Mouse (Mus musculus) hindbrain, embryonic 12.5 days (tissue): Measurements from ENCODE around the gene Usp9x. TPM values are rescaled to one million over a fixed set of nuclear protein-coding genes. Genes with fewer than 3 reads are reported as not detected.

Source experiments
- ATAC-seq: fragments of 200-750 bp; cut with Nextera tagmentation; 2 replicates; pipeline ENCODE4 v1.8.0; 2017; ENCODE audit warnings: moderate TSS enrichment; ENCODE audit not compliant: low FRiP score
- H3K27ac ChIP-seq: fragments of 300-500 bp; sonication (generic); 2 replicates; pipeline ENCODE4 v1.5.1; 2016; ENCODE audit warnings: mild to moderate bottlenecking
- H3K27me3 ChIP-seq: fragments of 300-500 bp; sonication (generic); 2 replicates; pipeline ENCODE4 v1.6.1; 2016; ENCODE audit warnings: mild to moderate bottlenecking
- H3K36me3 ChIP-seq: fragments of 300-500 bp; sonication (generic); 2 replicates; pipeline ENCODE4 v1.6.1; 2016; ENCODE audit warnings: mild to moderate bottlenecking
- H3K4me1 ChIP-seq: fragments of 300-500 bp; sonication (generic); 2 replicates; pipeline ENCODE4 v1.6.1; 2016
- H3K4me2 ChIP-seq: fragments of 300-500 bp; sonication (generic); replicated peaks from 2 replicates; pipeline ENCODE4 v1.6.1; 2016; ENCODE audit warnings: mild to moderate bottlenecking
- H3K4me3 ChIP-seq: fragments of 300-500 bp; sonication (generic); 2 replicates; pipeline ENCODE4 v1.5.1; 2016; ENCODE audit warnings: mild to moderate bottlenecking
- H3K9ac ChIP-seq: fragments of 300-500 bp; sonication (generic); 2 replicates; pipeline ENCODE4 v1.6.1; 2016; ENCODE audit warnings: mild to moderate bottlenecking, moderate library complexity
- H3K9me3 ChIP-seq: fragments of 300-500 bp; sonication (generic); replicated peaks from 2 replicates; pipeline ENCODE4 v1.6.1; 2016; ENCODE audit warnings: mild to moderate bottlenecking
- WGBS: fragments of 180-500 bp; shearing (Covaris S2); methylation state at CpG from one replicate; pipeline ENCODE4 v1.1.7; 2016; 5-methylcytosine and 5-hydroxymethylcytosine counted together
- polyA plus RNA-seq: library from polyadenylated mRNA; unstranded; fragments of >200 nt; fragmentation: Nextera tagmentation; extraction: Ambion mirVana; gene quantifications from 2 replicates; pipeline ENCODE4 v1.2.1, GENCODE M21; 2016

Usp9x gene
- polyA plus RNA-seq = 65.9 and 71.3 TPM in 2 replicates

GRCm38 (mm10) chrX:13071241-13071775 is at the start of gene Usp9x:
Gene Usp9x (plus strand): TSS chrX:13071498.
- Histone ChIP-seq H3K36me3 (no peaks in the 10 kb centered on the region), H3K4me1 (0 out of 2 replicates have a peak, but pooled peaks cover 2% of the 10 kb centered on the region), H3K27me3 (peaks cover 24% of the 10 kb centered on the region), H3K27ac (peak within 1 kb of the TSS; percentile 95), H3K9me3 (no peaks in the 10 kb centered on the region), H3K4me3 (peak within 1 kb of the TSS; percentile 72), H3K4me2 (peak within 1 kb of the TSS; percentile 55), H3K9ac (peak within 1 kb of the TSS; percentile 89)
- ATAC-seq = peak; percentile 93
- WGBS = 24% methylated on average over 30 of the region's 36 CpGs

GRCm38 (mm10) chrX:13022547-13023310 is 48.6 kb upstream of the Usp9x start:
- no peak for ATAC-seq
- Histone ChIP-seq H3K4me2 (no peak overlapping the region), H3K27ac (no peak overlapping the region), H3K9ac (no peak overlapping the region), H3K4me3 (no peak overlapping the region), H3K9me3 (no peaks in the 10 kb centered on the region), H3K36me3 (no peaks in the 10 kb centered on the region), H3K4me1 (no peaks in the 10 kb centered on the region), H3K27me3 (no peaks in the 10 kb centered on the region)
- WGBS = 85% methylated on average over 5 of the region's 5 CpGs

DNA sequence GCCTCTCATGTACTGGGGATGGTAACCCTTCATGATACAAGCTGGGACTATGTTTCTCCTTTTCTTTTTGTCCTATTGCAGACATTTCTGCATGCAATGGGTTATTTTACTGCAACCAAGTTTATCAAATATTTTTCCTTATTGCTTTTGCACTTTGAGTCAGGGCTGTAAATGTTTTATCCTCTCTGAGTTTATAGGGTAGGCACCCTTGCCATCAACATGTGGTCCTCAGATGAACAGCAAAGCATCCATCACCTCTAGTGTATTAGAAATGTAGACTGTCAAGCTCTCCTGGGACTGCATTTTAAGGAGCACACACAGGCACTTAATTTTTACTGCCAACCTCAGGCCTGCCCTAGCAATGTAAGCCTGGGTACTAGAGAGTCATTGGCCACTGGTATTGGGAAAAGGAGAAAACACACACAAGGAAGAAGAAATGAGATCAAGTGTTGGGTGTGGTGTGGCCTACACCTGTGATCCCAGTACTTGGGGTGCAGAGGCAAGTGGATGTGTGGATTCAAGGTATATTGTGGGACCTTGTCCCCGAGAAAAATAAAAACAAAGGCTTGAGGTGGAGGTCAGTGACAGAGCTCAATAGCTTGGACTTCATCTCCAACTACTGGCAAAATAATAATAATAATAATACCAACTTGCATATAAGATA is 46.6 kb upstream of the Usp9x start:
- Histone ChIP-seq H3K36me3 (no peaks in the 10 kb centered on the region), H3K4me2 (no peak overlapping the region), H3K9ac (no peak overlapping the region), H3K27me3 (no peaks in the 10 kb centered on the region), H3K4me3 (no peak overlapping the region), H3K9me3 (no peaks in the 10 kb centered on the region), H3K4me1 (no peaks in the 10 kb centered on the region), H3K27ac (no peak overlapping the region)
- whole genome bisulfite sequencing = 88% methylated on average over 1 of the region's 1 CpGs
- ATAC-seq = no peak

GRCm38 (mm10) chrX:13025286-13025685 is 46.0 kb upstream of the Usp9x start:
- H3K4me1 ChIP-seq = no peaks in the 10 kb centered on the region
- H3K4me3 ChIP-seq = no peak overlapping the region
- H3K27me3 ChIP-seq = no peaks in the 10 kb centered on the region
- H3K9me3 ChIP-seq = no peaks in the 10 kb centered on the region
- no peak overlapping the region for H3K27ac ChIP-seq
- ATAC-seq = no peak
- no peak overlapping the region for H3K9ac ChIP-seq
- no peaks in the 10 kb centered on the region for H3K36me3 ChIP-seq
- WGBS = 79% methylated on average over 8 of the region's 8 CpGs
- H3K4me2 ChIP-seq = no peak overlapping the region

- no peak overlapping the region for H3K27ac ChIP-seq
- no peak overlapping the region for H3K4me2 ChIP-seq
- H3K9me3 ChIP-seq = no peaks in the 10 kb centered on the region
- H3K4me3 ChIP-seq = no peak overlapping the region
- H3K27me3 ChIP-seq = no peaks in the 10 kb centered on the region; the same call in 1 of the 2 replicates
- no peak for ATAC-seq
- no peak overlapping the region for H3K9ac ChIP-seq
- WGBS = 85% methylated on average over 4 of the region's 4 CpGs
- H3K36me3 ChIP-seq = no peaks in the 10 kb centered on the region
- H3K4me1 ChIP-seq = no peaks in the 10 kb centered on the region
Observed at GRCm38 (mm10) chrX:13028156-13028555, 43.1 kb upstream of the Usp9x start.

DNA sequence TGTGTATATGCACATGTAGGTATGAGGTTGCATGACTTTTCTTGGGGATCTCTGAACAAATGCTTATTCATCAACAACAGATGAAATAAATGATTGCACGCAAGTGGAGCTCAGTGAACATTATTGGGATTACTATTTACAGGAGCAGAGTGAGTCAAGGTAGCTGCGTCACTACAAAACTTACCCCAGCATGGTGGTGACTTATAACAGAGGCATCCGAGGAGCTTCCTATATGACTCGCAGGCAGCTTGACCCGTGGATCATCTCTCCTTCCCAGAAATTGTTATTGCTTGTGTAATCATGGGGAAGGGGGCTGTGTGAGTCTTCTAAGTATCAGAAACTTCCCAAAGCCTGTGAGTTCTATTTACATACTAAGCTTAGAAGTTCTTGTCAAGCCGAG is 41.3 kb upstream of the Usp9x start:
- H3K9me3 ChIP-seq = no peaks in the 10 kb centered on the region
- H3K4me1 ChIP-seq = no peaks in the 10 kb centered on the region
- H3K4me3 ChIP-seq = no peak overlapping the region
- no peak overlapping the region for H3K4me2 ChIP-seq
- no peak for ATAC-seq
- H3K9ac ChIP-seq = no peak overlapping the region
- H3K36me3 ChIP-seq = no peaks in the 10 kb centered on the region
- 90% methylated on average over 6 of the region's 6 CpGs for WGBS
- no peak overlapping the region for H3K27ac ChIP-seq
- H3K27me3 ChIP-seq = peaks cover 3% of the 10 kb centered on the region; the same call in 1 of the 2 replicates

DNA sequence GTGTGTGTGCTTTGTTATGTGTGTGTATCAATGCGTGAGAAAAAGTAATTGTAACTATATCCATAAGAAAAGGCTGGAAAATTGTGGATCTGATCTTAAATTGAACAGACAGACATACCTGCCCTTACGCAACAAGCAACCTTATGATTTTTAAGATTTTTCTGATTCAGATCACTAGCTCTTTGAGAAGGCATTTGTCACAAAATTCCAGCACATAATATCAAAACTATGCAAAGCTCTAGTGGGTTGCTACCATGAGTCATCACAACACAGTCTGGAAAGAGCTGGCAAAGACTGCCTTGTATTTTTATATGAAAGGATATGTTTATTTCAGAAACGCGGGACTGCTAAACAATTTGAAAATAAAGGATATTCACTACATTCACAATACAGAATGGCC is 34.2 kb upstream of the Usp9x start:
- H3K9me3 ChIP-seq = no peaks in the 10 kb centered on the region
- H3K36me3 ChIP-seq = no peaks in the 10 kb centered on the region
- no peak overlapping the region for H3K9ac ChIP-seq
- no peak overlapping the region for H3K4me2 ChIP-seq
- no peak overlapping the region for H3K4me3 ChIP-seq
- H3K4me1 ChIP-seq = no peaks in the 10 kb centered on the region
- no peak for ATAC-seq
- no peak overlapping the region for H3K27ac ChIP-seq
- peaks cover 18% of the 10 kb centered on the region for H3K27me3 ChIP-seq
- WGBS = 89% methylated on average over 4 of the region's 4 CpGs

- H3K4me2 ChIP-seq = no peak overlapping the region
- no peaks in the 10 kb centered on the region for H3K4me1 ChIP-seq
- no peak for ATAC-seq
- H3K36me3 ChIP-seq = no peaks in the 10 kb centered on the region
- no peak overlapping the region for H3K27ac ChIP-seq
- H3K9me3 ChIP-seq = no peaks in the 10 kb centered on the region
- no peak overlapping the region for H3K4me3 ChIP-seq
- 53% methylated on average over 3 of the region's 3 CpGs for WGBS
- H3K9ac ChIP-seq = no peak overlapping the region
- peaks cover 15% of the 10 kb centered on the region for H3K27me3 ChIP-seq
Observed at GRCm38 (mm10) chrX:13039211-13039610, 32.1 kb upstream of the Usp9x start.

- Histone ChIP-seq H3K27ac (no peak overlapping the region), H3K9me3 (no peaks in the 10 kb centered on the region), H3K9ac (no peak overlapping the region), H3K4me2 (no peak overlapping the region), H3K4me3 (no peak overlapping the region), H3K36me3 (no peaks in the 10 kb centered on the region), H3K27me3 (peaks cover 15% of the 10 kb centered on the region), H3K4me1 (no peaks in the 10 kb centered on the region)
- 58% methylated on average over 1 of the region's 1 CpGs for WGBS
- no peak for ATAC-seq
Observed at GRCm38 (mm10) chrX:13040391-13040790, 30.9 kb upstream of the Usp9x start.

DNA sequence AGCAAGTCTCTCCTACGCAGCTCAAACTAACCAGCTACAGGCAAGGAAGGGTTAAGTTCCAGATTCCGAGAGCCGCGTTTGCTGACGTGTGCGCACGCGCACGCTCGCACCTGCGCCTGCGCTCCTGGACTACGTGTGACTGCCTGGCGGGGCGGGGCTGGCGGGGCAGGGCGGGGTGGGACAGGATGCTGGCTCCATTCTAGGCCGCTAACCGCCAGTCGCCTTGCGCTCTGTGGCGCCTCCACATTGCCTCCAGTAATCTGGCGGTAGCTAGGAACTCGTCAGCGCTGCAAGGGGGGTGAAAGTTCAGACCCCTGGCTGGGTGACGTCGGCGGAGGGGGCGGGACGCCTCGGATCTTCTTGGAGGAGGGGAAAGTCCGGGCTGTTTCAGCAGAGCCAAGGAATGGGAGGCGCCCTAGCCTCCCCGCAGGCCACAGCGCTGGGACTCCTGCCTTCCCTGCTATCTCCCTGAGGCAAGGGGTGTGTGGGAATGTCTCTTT is 29.6 kb upstream of the Usp9x start:
- Histone ChIP-seq H3K27ac (peak overlapping the region; percentile 88), H3K27me3 (peaks cover 15% of the 10 kb centered on the region), H3K4me1 (no peaks in the 10 kb centered on the region), H3K9me3 (no peaks in the 10 kb centered on the region), H3K4me2 (peak overlapping the region; percentile 50), H3K36me3 (no peaks in the 10 kb centered on the region), H3K4me3 (peak overlapping the region; percentile 43), H3K9ac (peak overlapping the region; percentile 61)
- 13% methylated on average over 35 of the region's 35 CpGs for WGBS
- peak; percentile 99 for ATAC-seq

- H3K9ac ChIP-seq = no peak overlapping the region
- H3K9me3 ChIP-seq = no peaks in the 10 kb centered on the region
- no peaks in the 10 kb centered on the region for H3K36me3 ChIP-seq
- no peak overlapping the region for H3K27ac ChIP-seq
- H3K4me3 ChIP-seq = no peak overlapping the region
- peaks cover 18% of the 10 kb centered on the region for H3K27me3 ChIP-seq
- 85% methylated on average over 2 of the region's 2 CpGs for WGBS
- H3K4me1 ChIP-seq = peaks cover 5% of the 10 kb centered on the region; the same call in 1 of the 2 replicates
- no peak overlapping the region for H3K4me2 ChIP-seq
- no peak for ATAC-seq
Observed at GRCm38 (mm10) chrX:13043780-13044179, 27.5 kb upstream of the Usp9x start.

GRCm38 (mm10) chrX:13044666-13045065 is 26.6 kb upstream of the Usp9x start:
- no peak overlapping the region for H3K9ac ChIP-seq
- H3K4me2 ChIP-seq = no peak overlapping the region
- 86% methylated on average over 5 of the region's 5 CpGs for WGBS

More at GRCm38 (mm10) chrX:13044666-13045065, 26.6 kb upstream of the Usp9x start:
- peaks cover 5% of the 10 kb centered on the region; the same call in 1 of the 2 replicates for H3K4me1 ChIP-seq
- H3K36me3 ChIP-seq = no peaks in the 10 kb centered on the region
- ATAC-seq = no peak
- no peak overlapping the region for H3K4me3 ChIP-seq
- H3K27ac ChIP-seq = no peak overlapping the region
- peaks cover 11% of the 10 kb centered on the region for H3K27me3 ChIP-seq
- H3K9me3 ChIP-seq = no peaks in the 10 kb centered on the region
